Mouse (Mus musculus): Measurements from ENCODE around the gene Lrrc4. TPM values are rescaled to one million over a fixed set of nuclear protein-coding genes. Genes with fewer than 3 reads are reported as not detected.

Gene Lrrc4
- total RNA-seq (2021), result 100 to 1,000 TPM in 1 of 2 experiments, 10 to 100 TPM in 1; 97.7 to 101 TPM
- long read RNA-seq, transcript Lrrc4-201 (1 exons, 3,615 nt), result major isoform, 14 of 58 reads
- long read RNA-seq, partial matches to known transcripts, result 0 of 58 reads
- long read RNA-seq, other reads (novel, unspliced or antisense), result 44 of 58 reads

- DNase-seq (ENCODE audit: low spot score in 2 of 2), result no peak
Observed at GRCm38 (mm10) chr6:28831011-28831853, at the start of gene Lrrc4. Gene Lrrc4, minus strand, starts transcription at chr6:28831747.

DNA sequence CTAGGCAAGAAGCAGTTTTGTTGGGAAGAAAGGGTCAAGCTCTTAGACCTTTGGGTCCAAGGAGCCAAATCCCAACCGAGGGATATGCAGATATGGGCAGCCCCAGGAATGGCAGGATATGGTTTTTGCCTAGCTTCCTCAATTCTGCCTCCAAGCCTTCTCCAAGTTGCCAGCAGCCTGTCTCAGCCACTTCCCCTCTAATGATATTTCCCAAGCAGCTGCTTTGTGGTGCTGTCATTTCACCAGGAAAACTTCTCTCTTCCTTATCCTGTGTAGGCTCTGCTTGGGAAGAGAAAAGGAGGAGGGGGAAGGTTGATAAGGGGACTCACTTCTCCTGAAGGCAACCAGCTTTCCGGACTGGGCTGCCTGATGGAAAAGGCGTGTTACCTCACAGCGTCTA is 49.4 kb upstream of the Lrrc4 start:
- no peak for DNase-seq (ENCODE audit: low spot score in 2 of 2)

- DNase-seq (ENCODE audit: low spot score in 2 of 2), result no peak
Observed at GRCm38 (mm10) chr6:28879315-28879714, 47.8 kb upstream of the Lrrc4 start.

DNA sequence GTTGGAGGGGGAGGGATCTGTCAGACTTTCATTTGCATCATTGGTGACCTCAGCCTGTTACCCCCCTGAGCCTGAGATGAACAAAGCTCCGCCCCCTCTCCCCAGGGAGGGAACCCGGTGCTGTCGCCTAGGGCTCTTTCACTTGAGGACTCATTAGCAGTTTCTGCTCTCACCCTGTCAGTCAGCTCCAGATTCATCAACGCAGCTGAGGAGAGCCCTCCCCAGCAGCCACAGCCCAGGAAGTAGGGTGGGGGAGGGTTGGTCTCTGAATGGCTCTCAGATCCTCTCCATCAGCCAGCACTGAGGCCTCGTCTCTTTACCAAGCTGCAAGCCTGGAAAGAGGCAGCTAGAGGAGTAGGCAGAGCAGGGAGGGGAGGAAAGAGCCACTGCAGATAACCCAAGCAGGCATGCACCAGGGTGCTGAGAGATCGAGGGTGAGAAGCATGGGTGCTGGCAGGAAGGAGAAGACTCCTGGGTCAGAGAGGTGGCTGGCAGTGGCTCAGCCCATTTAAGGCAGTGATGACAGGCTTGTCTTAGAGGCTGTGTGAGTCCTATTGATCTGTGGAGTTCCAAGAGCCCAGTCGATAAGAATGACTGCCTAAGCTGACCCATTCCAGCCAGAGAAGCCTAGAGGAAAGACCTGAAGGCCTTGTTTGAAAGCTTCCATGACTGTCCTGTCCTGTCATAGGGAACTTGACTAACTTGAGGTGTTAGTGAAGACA is 46.6 kb upstream of the Lrrc4 start:
- DNase-seq (ENCODE audit: low spot score in 2 of 2), result peak in 1 of 2 experiments; percentile 34

- DNase-seq (ENCODE audit: low spot score in 2 of 2), result no peak
Observed at GRCm38 (mm10) chr6:28876492-28876891, 44.9 kb upstream of the Lrrc4 start.

DNA sequence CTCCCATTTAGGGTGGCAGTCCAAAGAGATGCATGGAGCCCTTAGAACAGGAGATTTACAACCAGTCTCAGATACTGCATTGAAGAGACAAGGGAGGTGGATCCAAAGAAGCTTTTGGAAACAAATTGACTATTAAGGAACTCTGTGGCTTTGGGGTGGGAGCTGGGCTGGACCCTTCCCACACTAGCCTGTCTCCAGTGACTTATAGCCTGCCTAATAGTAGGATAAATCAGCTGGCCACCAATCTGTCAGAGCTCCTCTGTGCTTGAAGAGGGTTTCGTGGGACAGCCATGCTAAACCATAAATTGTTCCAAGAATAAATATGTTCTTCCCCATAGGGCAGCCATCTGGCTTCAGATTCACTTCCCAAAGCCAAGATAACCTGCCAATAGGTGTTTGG is 43.8 kb upstream of the Lrrc4 start:
- no peak for DNase-seq (ENCODE audit: low spot score in 2 of 2)

GRCm38 (mm10) chr6:28874759-28875158 is 43.2 kb upstream of the Lrrc4 start:
- DNase-seq (ENCODE audit: low spot score in 2 of 2), result no peak

- no peak for DNase-seq (ENCODE audit: low spot score in 2 of 2)
Observed at GRCm38 (mm10) chr6:28874053-28874452, 42.5 kb upstream of the Lrrc4 start.

DNA sequence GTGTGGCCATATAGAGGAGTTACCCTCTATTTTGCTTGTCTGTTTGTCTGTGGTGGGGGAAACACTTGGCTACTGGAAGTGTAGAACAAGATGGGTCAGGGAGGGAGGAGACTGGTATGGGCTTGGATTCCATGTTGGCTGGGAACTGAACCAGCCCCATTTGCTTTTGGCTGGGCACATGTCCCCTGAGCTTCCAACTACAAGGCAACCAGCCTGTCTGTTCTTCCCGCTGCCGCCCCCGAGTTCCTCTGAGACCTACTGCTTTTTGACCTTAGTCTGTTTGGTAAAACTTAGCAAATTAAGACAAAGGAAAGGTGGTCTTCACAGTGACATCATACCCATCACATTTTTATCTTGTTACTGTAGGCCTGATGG is 40.9 kb upstream of the Lrrc4 start:
- peak in 1 of 2 experiments; percentile 56 for DNase-seq (ENCODE audit: low spot score in 2 of 2)

DNA sequence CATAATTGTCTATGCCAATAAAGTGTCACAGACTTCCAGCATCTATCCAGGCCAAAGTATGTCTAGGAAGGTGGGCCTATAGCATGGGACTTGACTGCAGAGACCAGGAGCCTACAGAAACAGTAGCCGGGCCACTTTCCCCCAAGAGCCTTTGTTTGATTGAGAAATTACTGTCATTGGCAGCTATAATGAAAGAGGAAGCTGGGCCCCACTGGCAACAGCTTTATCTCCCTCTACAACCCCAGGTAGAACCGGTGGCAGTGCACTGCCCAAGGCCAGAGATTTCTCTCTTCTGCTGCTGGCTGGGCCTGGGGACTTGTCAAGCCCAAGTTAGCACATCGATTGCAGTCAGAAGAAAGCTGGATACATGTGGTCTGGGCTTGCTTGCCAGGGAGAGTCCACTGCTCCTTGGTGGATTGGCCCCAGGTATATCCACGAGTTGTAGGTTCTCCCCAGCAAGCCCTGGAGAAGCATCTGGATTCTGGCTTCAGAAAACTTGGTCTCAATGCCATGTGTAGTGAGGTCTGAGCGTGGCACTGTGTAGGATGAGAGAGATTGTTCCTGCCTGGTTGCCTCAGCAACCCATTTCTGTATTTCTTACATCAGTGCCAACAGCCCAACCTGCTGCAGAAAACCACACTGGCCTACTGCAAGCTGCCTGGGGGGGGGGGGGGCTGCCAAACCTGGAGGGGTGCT is 40.3 kb upstream of the Lrrc4 start:
- peak in 1 of 2 experiments; percentile 73 for DNase-seq (ENCODE audit: low spot score in 2 of 2)

GRCm38 (mm10) chr6:28867516-28868251 is 36.1 kb upstream of the Lrrc4 start:
- no peak for DNase-seq (ENCODE audit: low spot score in 2 of 2)

GRCm38 (mm10) chr6:28866206-28866605 is 34.7 kb upstream of the Lrrc4 start:
- no peak for DNase-seq (ENCODE audit: low spot score in 2 of 2)

DNA sequence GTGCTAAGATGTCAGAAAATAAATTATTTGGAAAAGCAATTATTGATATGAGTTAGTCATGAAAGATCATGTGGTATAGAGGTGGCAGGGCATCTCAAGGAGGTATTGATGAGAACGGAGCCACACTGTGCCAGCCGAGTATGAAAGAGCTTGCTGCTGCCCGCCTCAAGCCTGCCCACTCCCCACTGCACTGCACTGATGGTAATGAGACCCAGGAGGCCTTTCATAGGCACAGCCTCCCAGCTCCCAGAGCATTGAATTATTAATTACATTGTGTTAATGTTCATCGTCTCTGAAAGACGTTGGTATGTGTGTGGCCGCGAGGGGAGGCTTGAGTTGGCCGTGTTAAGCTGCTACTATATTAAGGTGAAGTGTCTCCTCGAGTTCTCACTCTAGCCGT is 33.6 kb upstream of the Lrrc4 start:
- no peak for DNase-seq (ENCODE audit: low spot score in 2 of 2)

GRCm38 (mm10) chr6:28864684-28865083 is 33.1 kb upstream of the Lrrc4 start:
- peak; percentile 49 to 70 for DNase-seq (ENCODE audit: low spot score in 2 of 2)

DNA sequence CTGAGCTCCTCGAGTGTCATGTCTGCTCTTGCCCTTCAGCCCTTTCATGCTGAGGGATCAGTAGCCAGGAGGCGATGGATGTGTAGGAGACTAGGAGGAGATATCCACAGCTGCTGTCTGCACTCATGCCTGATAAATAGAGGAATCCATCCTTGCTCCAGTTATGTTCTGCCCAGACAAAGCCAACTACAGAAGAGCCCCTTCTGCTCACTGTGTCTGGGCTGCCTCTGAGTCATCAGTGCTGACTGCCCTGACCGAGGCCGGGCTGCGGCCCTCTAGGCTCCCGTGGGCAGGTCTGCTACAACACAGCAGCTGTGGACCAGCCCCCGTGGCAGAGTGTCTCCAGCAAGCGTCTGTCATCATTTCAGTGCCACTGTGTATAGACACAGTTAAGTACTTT is 30.8 kb upstream of the Lrrc4 start:
- peak in 1 of 2 experiments; percentile 72 for DNase-seq (ENCODE audit: low spot score in 2 of 2)

DNA sequence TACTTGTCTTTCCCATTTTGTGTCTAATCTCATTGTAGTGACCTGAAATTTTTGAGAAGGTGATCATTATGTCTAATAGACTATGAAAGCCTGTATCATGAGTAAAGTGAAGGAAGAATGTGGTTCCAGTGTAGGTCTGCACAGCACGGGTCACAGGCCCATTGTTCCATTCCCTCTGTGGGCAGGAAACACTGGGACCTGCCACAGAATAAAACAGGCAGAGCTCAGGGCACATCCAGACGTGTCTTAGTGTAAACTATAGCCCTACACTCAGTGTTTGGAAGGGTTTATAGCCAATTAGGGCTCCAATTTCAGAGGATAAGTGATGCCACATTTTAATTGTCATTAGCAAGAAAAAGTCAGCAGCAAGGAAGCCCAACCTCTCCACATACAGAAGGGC is 29.4 kb upstream of the Lrrc4 start:
- no peak for DNase-seq (ENCODE audit: low spot score in 2 of 2)

DNA sequence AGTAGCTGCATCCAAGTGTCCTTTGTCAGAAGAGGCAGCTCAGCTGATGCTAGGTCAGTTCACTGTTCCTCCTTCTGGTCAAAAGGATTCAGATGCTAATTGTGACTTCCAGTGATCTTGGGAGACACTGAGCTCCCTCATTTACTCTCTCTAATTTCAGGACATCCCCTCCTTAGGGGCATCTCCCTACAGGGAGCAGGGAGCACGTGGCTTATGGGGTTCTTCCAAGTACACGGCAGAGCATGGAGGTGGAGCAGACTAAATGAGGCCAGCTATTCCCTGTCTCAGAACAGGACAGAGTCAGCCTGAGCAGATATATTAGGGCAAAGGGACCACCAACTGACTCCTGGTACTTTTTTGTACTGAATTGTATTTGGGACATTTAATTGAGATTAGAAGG is 28.9 kb upstream of the Lrrc4 start:
- DNase-seq (ENCODE audit: low spot score in 2 of 2), result no peak

DNA sequence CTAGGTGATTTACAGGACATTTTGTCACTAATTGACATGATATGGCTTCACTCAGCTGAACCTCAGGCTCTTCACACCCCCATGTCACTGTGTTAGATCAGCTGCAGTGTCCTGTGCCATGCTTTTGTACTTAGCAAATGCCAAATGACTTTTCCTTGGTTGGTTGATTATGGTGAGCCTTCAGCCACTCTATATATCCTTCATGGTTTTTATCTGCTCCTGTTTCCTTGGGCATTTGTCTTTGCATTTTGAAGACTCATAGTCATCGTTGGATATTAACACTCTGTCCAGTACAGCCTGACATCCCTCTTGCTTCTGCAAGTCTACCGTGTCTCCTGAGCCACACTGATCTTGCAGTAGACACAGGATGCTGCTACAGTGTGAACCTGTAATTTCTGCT is 27.5 kb upstream of the Lrrc4 start:
- no peak for DNase-seq (ENCODE audit: low spot score in 2 of 2)

- DNase-seq (ENCODE audit: low spot score in 2 of 2), result no peak
Observed at GRCm38 (mm10) chr6:28857198-28858180, 25.9 kb upstream of the Lrrc4 start.

DNA sequence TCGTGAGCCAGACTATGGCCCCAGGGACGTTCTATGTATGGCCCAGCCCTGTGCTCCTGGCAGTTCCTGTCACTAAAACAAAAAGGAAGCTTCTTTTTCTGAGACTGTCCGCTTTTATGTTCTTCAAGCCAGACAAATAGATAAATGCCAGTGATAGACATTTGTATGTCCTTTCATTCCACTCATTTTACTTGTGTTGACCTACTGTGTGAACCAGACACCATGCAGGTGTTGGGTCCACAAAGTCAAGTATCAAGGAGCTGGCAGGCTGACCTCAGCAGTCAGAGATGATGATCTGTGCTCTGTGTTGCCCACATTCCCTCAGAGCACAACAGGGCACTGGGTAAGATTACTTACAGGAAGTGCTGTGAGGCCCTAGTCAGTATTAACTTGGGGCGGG is 25.2 kb upstream of the Lrrc4 start:
- DNase-seq (ENCODE audit: low spot score in 2 of 2), result no peak

All from layer of hippocampus, adult 18-20 months (tissue).